In the genomic region with DNA sequence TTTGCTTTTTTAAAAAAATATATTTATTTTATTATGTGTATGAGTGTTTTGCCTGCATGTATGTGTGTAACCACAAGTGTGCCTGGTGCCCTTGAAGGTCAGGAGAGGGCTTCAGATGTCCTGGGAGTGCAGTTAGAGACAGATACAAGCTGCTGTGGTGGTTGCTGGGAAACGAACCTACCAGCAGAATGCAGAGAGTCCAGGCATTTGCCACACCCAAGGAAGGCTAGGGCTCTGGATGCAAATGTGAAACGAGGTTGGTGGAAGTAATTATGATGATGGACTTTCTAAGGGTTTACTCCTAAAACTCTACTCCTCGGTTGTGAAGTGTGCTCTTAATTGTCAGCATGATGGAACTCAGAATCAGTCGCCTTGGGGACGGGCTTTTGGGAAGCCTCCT, we compare ENCODE assay signal across 10 mouse cellular contexts. TPM values are rescaled to one million over a fixed set of nuclear protein-coding genes. Genes with fewer than 3 reads are reported as not detected.
A peak's percentile ranks its signal among the peaks of the same experiment; 100 is the strongest.
DNase-seq lines count a peak whose midpoint lies in the region; ATAC-seq and TF ChIP-seq lines count a peak whose summit lies in the region.
"Had no signal": no experiment of that assay in that cellular context is flagged by ENCODE, and none has a peak within 500 bp of the region (broad histone marks: within the 10 kb centered on the region; RNA-seq: fewer than 3 reads in every experiment).

No protein-coding gene starts in this region.

- intact Hi-C loops in heart, adult 2 months (cut with DNase I): loop anchor here (5.0 kb wide), 2 partner anchors 165 to 300 kb away; partner anchors contain the start of genes Camkmt, Ppm1b and Prepl

- H3K9me3 ChIP-seq in heart, embryonic 13.5 days: no peaks in the 10 kb centered on the region
- no peaks in the 10 kb centered on the region for H3K9me3 ChIP-seq in G1E (replicated peaks)
- no peaks in the 10 kb centered on the region for H3K9me3 ChIP-seq in embryonic facial prominence, embryonic 14.5 days (ENCODE audit: control insufficient read depth, low read length)
- no peaks in the 10 kb centered on the region for H3K9me3 ChIP-seq in liver, embryonic 14.5 days (ENCODE audit: control insufficient read depth, low read length)

- H3K36me3 ChIP-seq in heart, embryonic 13.5 days: peaks cover 6% of the 10 kb centered on the region
- no peaks in the 10 kb centered on the region for H3K36me3 ChIP-seq in heart, adult 2 months (ENCODE audit: control insufficient read depth, insufficient read depth, low read length)
- H3K36me3 ChIP-seq in G1E (replicated peaks): peaks cover 42% of the 10 kb centered on the region
- H3K36me3 ChIP-seq in embryonic facial prominence, embryonic 14.5 days (ENCODE audit: control insufficient read depth, insufficient read depth, low read length): no peaks in the 10 kb centered on the region
- no peaks in the 10 kb centered on the region; the same call in 1 of the 2 replicates for H3K36me3 ChIP-seq in liver, embryonic 14.5 days (replicated peaks; ENCODE audit: control insufficient read depth, insufficient read depth, low read depth)

- peak overlapping the region; percentile 94 for H3K4me2 ChIP-seq in heart, embryonic 13.5 days
- H3K4me2 ChIP-seq in embryonic facial prominence, embryonic 14.5 days (ENCODE audit: low read depth, low read length): no peak overlapping the region
- H3K4me2 ChIP-seq in liver, embryonic 14.5 days (ENCODE audit: low read depth): peak overlapping the region; percentile 97

- no peaks in the 10 kb centered on the region for H3K79me2 ChIP-seq in heart, adult 2 months (replicated peaks; ENCODE audit: control insufficient read depth, insufficient read depth, low read length)

- H3K27me3 ChIP-seq in heart, embryonic 13.5 days (replicated peaks): no peaks in the 10 kb centered on the region
- H3K27me3 ChIP-seq in heart, adult 2 months (ENCODE audit: control insufficient read depth, insufficient read depth, low read length): no peaks in the 10 kb centered on the region
- H3K27me3 ChIP-seq in G1E (ENCODE audit: insufficient read depth, low read length): no peaks in the 10 kb centered on the region
- H3K27me3 ChIP-seq in embryonic facial prominence, embryonic 14.5 days (replicated peaks; ENCODE audit: control insufficient read depth, insufficient read depth, low read length): no peaks in the 10 kb centered on the region
- no peaks in the 10 kb centered on the region for H3K27me3 ChIP-seq in liver, embryonic 14.5 days (ENCODE audit: control insufficient read depth, insufficient read depth, low read length)

- H3K27ac ChIP-seq in heart, embryonic 13.5 days (replicated peaks): no peak overlapping the region
- no peak overlapping the region for H3K27ac ChIP-seq in heart, adult 2 months
- no peak overlapping the region for H3K27ac ChIP-seq in embryonic facial prominence, embryonic 14.5 days (replicated peaks; ENCODE audit: low read depth, low read length)
- no peak overlapping the region for H3K27ac ChIP-seq in liver, embryonic 14.5 days

- no peak for DNase-seq in heart, adult 2 months
- no peak for DNase-seq in G1E (ENCODE audit: low spot score)
- no peak for DNase-seq in embryonic facial prominence, embryonic 14.5 days (ENCODE audit: low spot score)
- DNase-seq in liver, embryonic 14.5 days (ENCODE audit: low read depth in 3 of 3, low spot score in 3 of 3): no peak
- DNase-seq in thymus, postnatal 0 days (ENCODE audit: low spot score): no peak
- no peak for DNase-seq in yolk sac, embryonic 10.5 days (ENCODE audit: low spot score)
- DNase-seq in adrenal gland, adult 8-10 months: no peak
- DNase-seq: kidney, postnatal 10 days; right cerebral cortex, postnatal 14 days had no signal

- peaks cover 24% of the 10 kb centered on the region for H3K4me1 ChIP-seq in heart, embryonic 13.5 days
- H3K4me1 ChIP-seq in heart, adult 2 months (ENCODE audit: control insufficient read depth, insufficient read depth, low read length): 0 out of 2 replicates have a peak, but pooled peaks cover 1% of the 10 kb centered on the region
- H3K4me1 ChIP-seq in G1E (ENCODE audit: insufficient read depth, low read depth, low read length): peaks cover 41% of the 10 kb centered on the region
- peaks cover 9% of the 10 kb centered on the region for H3K4me1 ChIP-seq in embryonic facial prominence, embryonic 14.5 days (ENCODE audit: control insufficient read depth, insufficient read depth, low read length)
- H3K4me1 ChIP-seq in liver, embryonic 14.5 days (replicated peaks; ENCODE audit: control insufficient read depth in 2 of 2, insufficient read depth in 2 of 2, low read length in 1 of 2): peaks cover 13 to 17% of the 10 kb centered on the region in 2 experiments

- no peak for TF ChIP-seq POLR2A in heart, adult 2 months (IDR thresholded peaks at IDR 0.05; ENCODE audit: insufficient read depth, low read depth, low read length)

- TF ChIP-seq CTCF in heart, adult 2 months (IDR thresholded peaks at IDR 0.05): no peak
- TF ChIP-seq CTCF in G1E (IDR thresholded peaks at IDR 0.05; ENCODE audit: low read depth, low read length): no peak
- TF ChIP-seq CTCF in liver, embryonic 14.5 days (IDR thresholded peaks at IDR 0.05; ENCODE audit: low read depth): no peak

- peak overlapping the region; percentile 99 for H3K4me3 ChIP-seq in heart, embryonic 13.5 days
- H3K4me3 ChIP-seq in heart, adult 2 months: no peak overlapping the region
- H3K4me3 ChIP-seq in G1E (ENCODE audit: low read depth, low read length): peak overlapping the region; percentile 37; the same call in 1 of the 2 replicates
- H3K4me3 ChIP-seq in embryonic facial prominence, embryonic 14.5 days (ENCODE audit: low read depth, low read length): peak overlapping the region; percentile 100; the same call in 1 of the 2 replicates
- peak overlapping the region; percentile 72 to 73; a peak in 3 of 4 replicates for H3K4me3 ChIP-seq in liver, embryonic 14.5 days (ENCODE audit: insufficient read depth in 1 of 2, low read depth in 2 of 2, low read length in 2 of 2)

- ATAC-seq in heart, embryonic 13.5 days (ENCODE audit: extremely low read depth, insufficient number of reproducible peaks, low FRiP score, low TSS enrichment): no peak
- ATAC-seq in G1E (ENCODE audit: extremely low read depth, insufficient number of reproducible peaks, low FRiP score, poor library complexity, severe bottlenecking): no peak
- no peak for ATAC-seq in embryonic facial prominence, embryonic 14.5 days (ENCODE audit: low read depth)
- ATAC-seq in liver, embryonic 14.5 days (ENCODE audit: insufficient read depth): no peak

- WGBS in heart, embryonic 13.5 days: 70% methylated on average over 5 of the region's 5 CpGs
- WGBS in heart, adult 2 months: 66% methylated on average over 5 of the region's 5 CpGs
- WGBS in embryonic facial prominence, embryonic 14.5 days: 69% methylated on average over 5 of the region's 5 CpGs
- 55% methylated on average over 5 of the region's 5 CpGs for WGBS in liver, embryonic 14.5 days (ENCODE audit: insufficient replicate concordance)

- peak overlapping the region; percentile 96; the same call in 1 of the 2 replicates for H3K9ac ChIP-seq in heart, embryonic 13.5 days
- no peak overlapping the region for H3K9ac ChIP-seq in heart, adult 2 months (ENCODE audit: low read depth, low read length)
- no peak overlapping the region for H3K9ac ChIP-seq in embryonic facial prominence, embryonic 14.5 days (ENCODE audit: low read depth, low read length)
- peak overlapping the region; percentile 93 for H3K9ac ChIP-seq in liver, embryonic 14.5 days (replicated peaks)

- TF ChIP-seq EP300 in heart, adult 2 months (IDR thresholded peaks at IDR 0.05; ENCODE audit: insufficient read depth, low read depth, low read length): no peak
- TF ChIP-seq EP300 in liver, embryonic 14.5 days (IDR thresholded peaks at IDR 0.05; ENCODE audit: low read depth): no peak

RNA-seq across cellular contexts. Expression of gene Lrpprc, which starts 1.4 kb away (rescaled TPM):
- 53.3 and 54.8 TPM in 2 replicates for polyA plus RNA-seq in heart, embryonic 13.5 days (2015; fragmentation: Nextera tagmentation; extraction: Ambion mirVana)
- 100 to 1,000 TPM; 125 to 148 TPM for total RNA-seq in heart, adult 2 months (2021)
- polyA plus RNA-seq in heart, adult 2 months (2012; rRNA removed): 32.0 and 64.0 TPM in 2 replicates
- total RNA-seq in G1E (2014; fragmentation: Nextera tagmentation) (111 and 136 TPM in 2 replicates), G1E (2017) (116 and 121 TPM in 2 replicates)
- polyA plus RNA-seq in G1E (2012): 16.7 and 16.9 TPM in 2 replicates
- polyA plus RNA-seq in embryonic facial prominence, embryonic 14.5 days (2014; fragmentation: Nextera tagmentation; extraction: Ambion mirVana): 37.8 and 43.2 TPM in 2 replicates
- polyA plus RNA-seq in liver, embryonic 14.5 days (2012; rRNA removed): 11.7 and 23.7 TPM in 2 replicates
- polyA plus RNA-seq in liver, embryonic 14.5 days (2014; fragmentation: Nextera tagmentation; extraction: Ambion mirVana): 31.8 and 37.4 TPM in 2 replicates
- 24.1 and 26.4 TPM in 2 replicates for polyA plus RNA-seq in thymus, postnatal 0 days (2015; fragmentation: Nextera tagmentation; extraction: Ambion mirVana)
- total RNA-seq in adrenal gland, adult 8-10 months (2022): 10 to 100 TPM; 58.8 to 82.5 (median 68.4) TPM

Comparison
In these comparisons a context has a peak if more than half of its experiments do, and no peak if none do; other contexts are left out.
1. H3K9ac ChIP-seq: peak in heart, embryonic 13.5 days (single experiment) and liver, embryonic 14.5 days (single experiment); none in heart, adult 2 months (single experiment) and embryonic facial prominence, embryonic 14.5 days (single experiment).